Mouse (Mus musculus) kidney, postnatal 0 days (tissue): Measurements from ENCODE around the gene Nmt1. TPM values are rescaled to one million over a fixed set of nuclear protein-coding genes. Genes with fewer than 3 reads are reported as not detected.

Experiments used
- ATAC-seq: fragments of 200-750 bp; cut with Nextera tagmentation; replicated peaks from 2 replicates; pipeline ENCODE4 v1.8.0; 2017; ENCODE audit warnings: low read depth, moderate number of reproducible peaks, moderate TSS enrichment, moderate library complexity; ENCODE audit not compliant: low FRiP score
- DNase-seq: peaks from one replicate; pipeline ENCODE4 v3.0.0-alpha.2; 2016; ENCODE audit warnings: low spot score
- H3K27ac ChIP-seq: fragments of 300-500 bp; sonication (generic); 2 replicates; pipeline ENCODE4 v1.5.1; 2014; ENCODE audit warnings: mild to moderate bottlenecking
- H3K27me3 ChIP-seq: fragments of 300-500 bp; sonication (generic); 2 replicates; pipeline ENCODE4 v1.6.1; 2014; ENCODE audit warnings: low read length, mixed read lengths; ENCODE audit not compliant: insufficient read depth
- H3K36me3 ChIP-seq: fragments of 300-500 bp; sonication (generic); 2 replicates; pipeline ENCODE4 v1.6.1; 2014; ENCODE audit warnings: low read length, mixed read lengths; ENCODE audit not compliant: insufficient read depth
- H3K4me1 ChIP-seq: fragments of 300-500 bp; sonication (generic); replicated peaks from 2 replicates; pipeline ENCODE4 v1.6.1; 2014; ENCODE audit warnings: antibody characterized with exemption, low read length, mixed read lengths; ENCODE audit not compliant: insufficient read depth
- H3K4me2 ChIP-seq: fragments of 300-500 bp; sonication (generic); 2 replicates; pipeline ENCODE4 v1.6.1; 2014; ENCODE audit warnings: mild to moderate bottlenecking, low read length, moderate library complexity, mixed read lengths
- H3K4me3 ChIP-seq: fragments of 300-500 bp; sonication (generic); replicated peaks from 2 replicates; pipeline ENCODE4 v1.5.1; 2014; ENCODE audit warnings: low read depth, low read length
- H3K9ac ChIP-seq: fragments of 300-500 bp; sonication (generic); 2 replicates; pipeline ENCODE4 v1.6.1; 2014; ENCODE audit warnings: low read depth, low read length
- H3K9me3 ChIP-seq: fragments of 300-500 bp; sonication (generic); replicated peaks from 2 replicates; pipeline ENCODE4 v1.6.1; 2016; ENCODE audit warnings: low read length, inconsistent platforms, mixed read lengths
- CTCF ChIP-seq: IDR thresholded peaks from 2 replicates; pipeline ENCODE4 v1.5.1; 2016; ENCODE audit warnings: antibody characterized with exemption, low read depth, mild to moderate bottlenecking, moderate library complexity
- WGBS: fragments of 180-500 bp; shearing (Covaris S2); extraction: QIAGEN DNeasy Blood & Tissue Kit; methylation state at CpG from one replicate; pipeline ENCODE4 v1.1.7; 2014; 5-methylcytosine and 5-hydroxymethylcytosine counted together
- polyA plus RNA-seq: library from polyadenylated mRNA; unstranded; fragments of >200 nt; fragmentation: Nextera tagmentation; extraction: Ambion mirVana; gene quantifications from 2 replicates; pipeline ENCODE4 v1.2.1, GENCODE M21; 2015

Gene Nmt1
- 60.3 and 60.7 TPM in 2 replicates for polyA plus RNA-seq

DNA sequence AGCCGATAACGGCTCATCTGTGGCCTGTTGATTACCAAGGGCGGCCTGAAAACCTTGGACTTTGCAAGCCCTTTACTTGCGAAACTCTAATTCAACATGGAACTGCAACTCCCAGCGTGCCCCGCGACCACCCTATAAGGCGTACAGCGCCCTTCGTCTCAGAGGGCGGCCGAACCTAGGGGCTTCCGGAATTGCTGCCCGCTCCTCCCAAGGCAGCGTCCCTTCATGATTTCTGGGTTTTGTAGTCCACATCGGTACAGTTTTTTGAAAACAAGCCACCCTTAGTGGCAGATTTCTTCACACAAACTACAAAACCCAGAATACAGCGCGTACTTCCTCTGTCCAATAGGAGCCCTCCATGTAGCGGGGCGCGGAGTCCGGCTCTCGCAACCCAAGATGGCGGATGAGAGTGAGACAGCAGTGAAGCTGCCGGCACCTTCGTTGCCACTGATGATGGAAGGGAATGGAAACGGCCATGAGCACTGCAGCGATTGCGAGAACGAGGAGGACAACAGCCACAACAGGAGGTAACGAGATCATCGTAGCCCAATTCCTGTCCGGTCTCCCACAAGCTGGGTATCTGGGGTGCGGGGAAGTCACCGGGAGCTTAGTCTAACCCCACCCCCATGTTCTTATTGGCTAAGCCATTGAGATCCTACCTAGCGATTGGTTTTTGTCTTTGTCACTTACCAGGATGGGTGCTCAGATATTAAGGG, at the start of gene Nmt1, which contains the start of gene Dcakd:
Nmt1 (plus strand) TSS at position 15 of the 716 bp plus-strand sequence.
Dcakd (minus strand) TSS at position 158 of the 716 bp plus-strand sequence.
- no peak for TF ChIP-seq CTCF
- DNase-seq, result peak; percentile 99
- H3K27me3 ChIP-seq, result no peaks in the 10 kb centered on the region
- H3K4me2 ChIP-seq, result peak within 1 kb of the TSS; percentile 80
- no peaks in the 10 kb centered on the region for H3K9me3 ChIP-seq
- peak within 1 kb of the TSS; percentile 64 for H3K9ac ChIP-seq
- peak within 1 kb of the TSS; percentile 59 for H3K4me3 ChIP-seq
- under 1% methylated on average over 36 of the region's 36 CpGs for WGBS
- peaks cover 11% of the 10 kb centered on the region; the same call in 1 of the 2 replicates for H3K4me1 ChIP-seq
- H3K27ac ChIP-seq, result peak within 1 kb of the TSS; percentile 86
- peak; percentile 98 for ATAC-seq
- 0 out of 2 replicates have a peak, but pooled peaks cover 7% of the 10 kb centered on the region for H3K36me3 ChIP-seq

DNA sequence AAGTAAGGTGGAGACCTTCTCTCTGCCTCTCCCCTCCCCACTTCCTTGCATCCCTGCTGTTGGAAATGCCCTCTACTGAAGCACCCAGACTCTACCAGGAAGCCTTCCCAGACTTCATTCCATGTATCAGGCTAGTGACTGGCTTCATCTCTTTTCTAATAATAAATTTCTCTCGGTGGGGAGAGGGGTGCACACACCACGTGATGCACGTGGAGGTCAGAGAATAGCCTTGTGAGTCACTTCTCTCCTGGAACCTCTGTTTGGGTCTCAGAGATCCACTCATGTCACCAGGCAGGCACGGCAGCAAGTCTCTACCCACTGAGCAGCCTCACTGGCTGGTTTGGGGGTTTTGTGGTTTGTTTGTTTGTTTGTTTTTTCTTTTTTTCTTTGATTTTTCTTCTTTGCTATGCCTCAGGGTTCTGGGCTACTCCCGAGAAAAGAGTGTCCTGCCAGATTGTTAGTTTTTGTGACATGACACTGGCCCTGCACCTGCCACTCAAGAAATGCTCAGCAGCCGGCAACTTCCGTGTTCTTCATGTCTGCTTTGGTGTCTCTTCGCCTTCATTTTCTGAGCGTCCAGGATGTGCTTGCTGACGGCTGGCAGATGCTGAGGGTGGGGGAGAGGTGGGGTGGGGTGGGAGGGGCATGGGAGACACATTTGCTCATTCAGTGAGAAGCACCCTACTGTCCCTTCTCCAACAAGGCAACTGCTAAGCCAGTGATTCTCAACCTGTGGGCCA, 46.7 kb upstream of the Nmt1 start:
- WGBS, result 52% methylated on average over 10 of the region's 10 CpGs
- Histone ChIP-seq H3K4me3 (no peak overlapping the region), H3K27me3 (no peaks in the 10 kb centered on the region), H3K27ac (no peak overlapping the region), H3K9me3 (no peaks in the 10 kb centered on the region), H3K4me1 (no peaks in the 10 kb centered on the region), H3K4me2 (no peak overlapping the region), H3K36me3 (no peaks in the 10 kb centered on the region), H3K9ac (no peak overlapping the region)
- ATAC-seq, result no peak
- no peak for TF ChIP-seq CTCF
- DNase-seq, result no peak

DNA sequence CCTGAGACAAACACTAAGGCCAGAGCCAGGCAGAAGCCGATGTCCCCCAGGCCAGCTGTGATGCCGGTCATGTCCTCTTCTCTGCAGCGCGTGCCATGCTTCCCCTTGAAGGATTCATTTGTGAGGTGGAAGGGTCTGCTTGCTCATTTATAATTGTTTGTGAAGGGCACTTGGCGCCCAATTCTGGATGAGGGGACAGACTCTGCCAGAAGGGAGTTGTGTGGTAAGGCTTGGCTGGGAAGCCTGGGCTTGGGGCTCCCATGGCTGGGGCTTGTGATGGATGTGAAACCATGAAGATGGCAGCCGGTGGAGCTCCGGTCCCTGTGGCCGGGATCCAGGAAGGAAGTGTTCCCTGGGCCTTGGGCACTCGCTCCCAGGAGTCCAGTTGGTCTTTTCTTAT, 43.9 kb upstream of the Nmt1 start:
- TF ChIP-seq CTCF, result no peak
- no peak overlapping the region for H3K4me2 ChIP-seq
- H3K4me1 ChIP-seq, result no peaks in the 10 kb centered on the region
- no peak overlapping the region for H3K27ac ChIP-seq
- peaks cover 3% of the 10 kb centered on the region; the same call in 1 of the 2 replicates for H3K27me3 ChIP-seq
- no peak overlapping the region for H3K9ac ChIP-seq
- WGBS, result 84% methylated on average over 9 of the region's 9 CpGs
- DNase-seq (no peak), ATAC-seq (no peak)
- no peaks in the 10 kb centered on the region for H3K9me3 ChIP-seq
- no peak overlapping the region for H3K4me3 ChIP-seq
- H3K36me3 ChIP-seq, result no peaks in the 10 kb centered on the region

- no peak overlapping the region for H3K9ac ChIP-seq
- ATAC-seq (no peak), DNase-seq (no peak)
- WGBS, result 76% methylated on average over 4 of the region's 4 CpGs
- no peaks in the 10 kb centered on the region for H3K9me3 ChIP-seq
- H3K4me3 ChIP-seq, result no peak overlapping the region
- H3K4me2 ChIP-seq, result no peak overlapping the region
- H3K27me3 ChIP-seq, result peaks cover 7% of the 10 kb centered on the region; the same call in 1 of the 2 replicates
- TF ChIP-seq CTCF, result no peak
- 0 out of 2 replicates have a peak, but pooled peaks cover 2% of the 10 kb centered on the region for H3K4me1 ChIP-seq
- no peak overlapping the region for H3K27ac ChIP-seq
- no peaks in the 10 kb centered on the region for H3K36me3 ChIP-seq
Measured at GRCm38 (mm10) chr11:102984615-102985014, 43.4 kb upstream of the Nmt1 start.

- Histone ChIP-seq H3K4me1 (peaks cover 8% of the 10 kb centered on the region; the same call in 1 of the 2 replicates), H3K9me3 (no peaks in the 10 kb centered on the region), H3K27ac (no peak overlapping the region), H3K4me3 (no peak overlapping the region), H3K36me3 (no peaks in the 10 kb centered on the region), H3K4me2 (no peak overlapping the region), H3K9ac (no peak overlapping the region), H3K27me3 (peaks cover 7% of the 10 kb centered on the region; the same call in 1 of the 2 replicates)
- ATAC-seq, result no peak
- no peak for TF ChIP-seq CTCF
- no peak for DNase-seq
- 44% methylated on average over 6 of the region's 6 CpGs for WGBS
Measured at GRCm38 (mm10) chr11:102985160-102985559, 42.8 kb upstream of the Nmt1 start.

GRCm38 (mm10) chr11:102989641-102990151, 38.3 kb upstream of the Nmt1 start:
- ATAC-seq (no peak), DNase-seq (peak; percentile 30)
- peaks cover 15% of the 10 kb centered on the region; the same call in 1 of the 2 replicates for H3K4me1 ChIP-seq
- H3K9me3 ChIP-seq, result no peaks in the 10 kb centered on the region
- H3K36me3 ChIP-seq, result peaks cover 4% of the 10 kb centered on the region; the same call in 1 of the 2 replicates
- no peak for TF ChIP-seq CTCF
- no peak overlapping the region for H3K27ac ChIP-seq
- peaks cover 7% of the 10 kb centered on the region; the same call in 1 of the 2 replicates for H3K27me3 ChIP-seq
- peak overlapping the region; percentile 39 for H3K9ac ChIP-seq
- 8% methylated on average over 28 of the region's 28 CpGs for WGBS
- peak overlapping the region; percentile 29 for H3K4me3 ChIP-seq
- peak overlapping the region; percentile 74 for H3K4me2 ChIP-seq
